Mouse (Mus musculus) midbrain, embryonic 13.5 days (tissue): ENCODE measurements around the gene Rpl12. TPM values are rescaled to one million over a fixed set of nuclear protein-coding genes. Genes with fewer than 3 reads are reported as not detected.

Source experiments
- polyA plus RNA-seq: library from polyadenylated mRNA; unstranded; fragments of >200 nt; fragmentation: Nextera tagmentation; extraction: Ambion mirVana; gene quantifications from 2 replicates; pipeline ENCODE4 v1.2.1, GENCODE M21; 2015

Rpl12 gene
- polyA plus RNA-seq, 1 experiment from 2014 or later = 88.9 TPM

Other genes starting within 250 kb of the Rpl12 start
- 78.5 and 84.5 TPM in 2 replicates for gene Cdk9, start 248.5 kb upstream of the Rpl12 start, polyA plus RNA-seq
- 37.8 and 40.7 TPM in 2 replicates for gene Sh2d3c, start 240.5 kb upstream of the Rpl12 start, polyA plus RNA-seq
- 3.9 TPM in 2 replicates for gene 6330409D20Rik, start 220.5 kb upstream of the Rpl12 start, polyA plus RNA-seq
- gene Tor2a, start 204.3 kb upstream of the Rpl12 start, polyA plus RNA-seq = 48.0 and 52.6 TPM in 2 replicates
- 0.35 and 0.52 TPM in 2 replicates for gene Ttc16, start 185.9 kb upstream of the Rpl12 start, polyA plus RNA-seq
- gene Ptrh1, start 185.8 kb upstream of the Rpl12 start, polyA plus RNA-seq = 4.1 and 4.2 TPM in 2 replicates
- 0.46 and 2.0 TPM in 2 replicates for gene Cfap157, start 177.1 kb upstream of the Rpl12 start, polyA plus RNA-seq
- gene Stxbp1, start 114.3 kb upstream of the Rpl12 start, polyA plus RNA-seq = 165 and 168 TPM in 2 replicates
- 20.9 and 27.5 TPM in 2 replicates for gene Fam129b, start 85.4 kb upstream of the Rpl12 start, polyA plus RNA-seq
- gene Lrsam1, start 55 bp downstream of the Rpl12 start, polyA plus RNA-seq = 18.1 and 21.1 TPM in 2 replicates
- gene Slc2a8, start 20.5 kb downstream of the Rpl12 start, polyA plus RNA-seq = 19.2 and 20.6 TPM in 2 replicates
- 22.9 and 24.2 TPM in 2 replicates for gene Garnl3, start 170.1 kb downstream of the Rpl12 start, polyA plus RNA-seq